In the genomic region with DNA sequence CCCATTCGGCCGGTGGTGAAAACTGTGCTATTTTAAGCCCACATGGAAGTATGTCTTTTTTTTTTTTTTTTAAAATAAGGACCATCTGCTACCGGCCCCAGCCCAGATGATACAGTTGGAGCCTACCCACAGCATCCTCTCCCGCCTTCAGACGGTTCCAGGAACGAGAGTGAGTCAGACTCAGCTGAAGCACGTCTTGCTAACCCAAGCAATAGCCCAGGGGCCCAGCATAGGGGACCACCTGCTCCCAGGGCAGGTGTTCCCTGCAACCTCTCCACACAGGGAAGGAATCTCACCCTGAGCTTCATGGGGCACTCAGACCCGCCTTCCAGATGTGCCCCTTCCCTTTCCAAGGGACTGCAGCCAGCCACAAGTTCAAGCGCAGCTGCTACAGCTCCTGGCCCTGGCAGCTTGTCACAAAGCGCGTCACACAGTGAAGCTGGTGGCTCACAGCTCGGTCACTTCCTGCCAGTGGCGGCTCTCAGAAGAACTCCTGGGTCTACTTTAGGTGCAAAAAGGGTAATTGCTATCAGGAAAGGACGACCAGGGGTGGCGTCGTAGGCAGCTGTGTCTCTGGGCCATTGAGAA, we compare ENCODE assay signal across 8 mouse cellular contexts.
A peak's percentile ranks its signal among the peaks of the same experiment; 100 is the strongest.
DNase-seq lines count a peak whose midpoint lies in the region; ATAC-seq and TF ChIP-seq lines count a peak whose summit lies in the region.

No protein-coding gene starts in this region.

- no peak overlapping the region for H3K4me2 ChIP-seq in lung, embryonic 14.5 days
- H3K4me2 ChIP-seq in intestine, embryonic 16.5 days (ENCODE audit: low read depth, low read length): no peak overlapping the region
- H3K4me2 ChIP-seq in liver, embryonic 13.5 days: no peak overlapping the region
- no peak overlapping the region for H3K4me2 ChIP-seq in stomach, postnatal 0 days (replicated peaks; ENCODE audit: low read depth)
- no peak overlapping the region for H3K4me2 ChIP-seq in kidney, embryonic 15.5 days

- no peaks in the 10 kb centered on the region for H3K36me3 ChIP-seq in lung, embryonic 14.5 days (ENCODE audit: insufficient read depth)
- no peaks in the 10 kb centered on the region for H3K36me3 ChIP-seq in intestine, embryonic 16.5 days (ENCODE audit: control insufficient read depth, insufficient read depth, low read length)
- no peaks in the 10 kb centered on the region for H3K36me3 ChIP-seq in liver, embryonic 13.5 days
- H3K36me3 ChIP-seq in stomach, postnatal 0 days (ENCODE audit: control insufficient read depth, insufficient read depth, low read length): no peaks in the 10 kb centered on the region
- H3K36me3 ChIP-seq in kidney, embryonic 15.5 days: no peaks in the 10 kb centered on the region

- H3K4me3 ChIP-seq in lung, embryonic 14.5 days (ENCODE audit: low read depth, low read length): no peak overlapping the region
- H3K4me3 ChIP-seq in lung, adult 2 months (replicated peaks; ENCODE audit: extremely low read depth, low read depth, low read length): no peak overlapping the region
- H3K4me3 ChIP-seq in intestine, embryonic 16.5 days (ENCODE audit: low read length): no peak overlapping the region
- no peak overlapping the region for H3K4me3 ChIP-seq in liver, embryonic 13.5 days (replicated peaks)
- no peak overlapping the region for H3K4me3 ChIP-seq in stomach, postnatal 0 days (ENCODE audit: low read depth, low read length)
- H3K4me3 ChIP-seq in kidney, embryonic 15.5 days (replicated peaks): no peak overlapping the region

- no peak for TF ChIP-seq CTCF in lung, embryonic 14.5 days (IDR thresholded peaks at IDR 0.05; ENCODE audit: low read depth)
- no peak for TF ChIP-seq CTCF in lung, adult 2 months (IDR thresholded peaks at IDR 0.05; ENCODE audit: insufficient read depth, low read length)
- no peak for TF ChIP-seq CTCF in stomach, postnatal 0 days (IDR thresholded peaks at IDR 0.05; ENCODE audit: low read depth)

- H3K9ac ChIP-seq in lung, embryonic 14.5 days: no peak overlapping the region
- 0 out of 2 replicates have a peak overlapping the region, but pooled peaks have one; percentile 6 for H3K9ac ChIP-seq in intestine, embryonic 16.5 days (ENCODE audit: low read depth, low read length)
- H3K9ac ChIP-seq in liver, embryonic 13.5 days: no peak overlapping the region
- H3K9ac ChIP-seq in stomach, postnatal 0 days (ENCODE audit: low read length): no peak overlapping the region
- H3K9ac ChIP-seq in kidney, embryonic 15.5 days: no peak overlapping the region

- TF ChIP-seq POLR2A in lung, adult 2 months (IDR thresholded peaks at IDR 0.05; ENCODE audit: borderline replicate concordance, extremely low read depth, low read depth, low read length): no peak

- H3K9me3 ChIP-seq in lung, embryonic 14.5 days (ENCODE audit: low read depth, low read length): no peaks in the 10 kb centered on the region
- H3K9me3 ChIP-seq in intestine, embryonic 16.5 days (ENCODE audit: control insufficient read depth, low read length): no peaks in the 10 kb centered on the region
- no peaks in the 10 kb centered on the region for H3K9me3 ChIP-seq in liver, embryonic 13.5 days (replicated peaks)
- H3K9me3 ChIP-seq in stomach, postnatal 0 days (ENCODE audit: control insufficient read depth, low read length): no peaks in the 10 kb centered on the region
- no peaks in the 10 kb centered on the region for H3K9me3 ChIP-seq in kidney, embryonic 15.5 days (replicated peaks)

- no peak overlapping the region for H3K27ac ChIP-seq in lung, embryonic 14.5 days (ENCODE audit: low read depth)
- H3K27ac ChIP-seq in intestine, embryonic 16.5 days (ENCODE audit: low read length): peak overlapping the region; percentile 11
- 0 out of 2 replicates have a peak overlapping the region, but pooled peaks have one; percentile 1 for H3K27ac ChIP-seq in liver, embryonic 13.5 days
- H3K27ac ChIP-seq in stomach, postnatal 0 days (replicated peaks): peak overlapping the region; percentile 30; the same call in 1 of the 2 replicates
- H3K27ac ChIP-seq in kidney, embryonic 15.5 days: no peak overlapping the region

- no peak for TF ChIP-seq EP300 in stomach, postnatal 0 days (optimal IDR thresholded peaks at IDR 0.05)

- H3K4me1 ChIP-seq in lung, embryonic 14.5 days (ENCODE audit: insufficient read depth): no peaks in the 10 kb centered on the region
- H3K4me1 ChIP-seq in lung, adult 2 months (ENCODE audit: control insufficient read depth, insufficient read depth, low read length): no peaks in the 10 kb centered on the region
- peaks cover 16% of the 10 kb centered on the region for H3K4me1 ChIP-seq in intestine, embryonic 16.5 days (ENCODE audit: control insufficient read depth, insufficient read depth, low read length)
- peaks cover 23% of the 10 kb centered on the region for H3K4me1 ChIP-seq in liver, embryonic 13.5 days (replicated peaks)
- H3K4me1 ChIP-seq in stomach, postnatal 0 days (replicated peaks; ENCODE audit: control insufficient read depth, insufficient read depth): no peaks in the 10 kb centered on the region
- H3K4me1 ChIP-seq in kidney, embryonic 15.5 days: peaks cover 9% of the 10 kb centered on the region; the same call in 1 of the 2 replicates

- no peak; the same call in 1 of the 2 replicates for ATAC-seq in lung, embryonic 14.5 days (ENCODE audit: insufficient read depth)
- peak; percentile 59 for ATAC-seq in intestine, embryonic 16.5 days
- no peak for ATAC-seq in liver, embryonic 13.5 days (ENCODE audit: low read depth)
- ATAC-seq in stomach, postnatal 0 days (ENCODE audit: low FRiP score, low TSS enrichment): peak; percentile 43; the same call in 1 of the 2 replicates
- no peak; the same call in 1 of the 2 replicates for ATAC-seq in kidney, embryonic 15.5 days (replicated peaks; ENCODE audit: low FRiP score)

- no peaks in the 10 kb centered on the region for H3K27me3 ChIP-seq in lung, embryonic 14.5 days (ENCODE audit: insufficient read depth, low read length)
- H3K27me3 ChIP-seq in intestine, embryonic 16.5 days (replicated peaks; ENCODE audit: control insufficient read depth, insufficient read depth, low read length): no peaks in the 10 kb centered on the region
- H3K27me3 ChIP-seq in liver, embryonic 13.5 days: no peaks in the 10 kb centered on the region
- no peaks in the 10 kb centered on the region for H3K27me3 ChIP-seq in stomach, postnatal 0 days (ENCODE audit: control insufficient read depth, insufficient read depth, low read length)
- no peaks in the 10 kb centered on the region for H3K27me3 ChIP-seq in kidney, embryonic 15.5 days

- peak; percentile 44 for DNase-seq in lung, embryonic 14.5 days
- DNase-seq in lung, adult 2 months: no peak
- DNase-seq in frontal cortex, adult 2 months (ENCODE audit: extremely low spot score in 1 of 2, low spot score in 1 of 2): peak; percentile 50 to 73
- DNase-seq in liver, embryonic 13.5 days: no peak
- DNase-seq in stomach, postnatal 0 days (ENCODE audit: low spot score): no peak
- no peak for DNase-seq in kidney, postnatal 14 days

- WGBS in lung, embryonic 14.5 days: 50% methylated on average over 16 of the region's 16 CpGs
- WGBS in lung, adult 2 months: 54% methylated on average over 16 of the region's 16 CpGs
- WGBS in intestine, embryonic 16.5 days: 60% methylated on average over 16 of the region's 16 CpGs
- WGBS in liver, embryonic 13.5 days (ENCODE audit: insufficient replicate concordance): 23% methylated on average over 16 of the region's 16 CpGs
- WGBS in stomach, postnatal 0 days: 59% methylated on average over 16 of the region's 16 CpGs
- 58% methylated on average over 16 of the region's 16 CpGs for WGBS in kidney, embryonic 15.5 days

Comparison
In these comparisons a context has a peak if more than half of its experiments do, and no peak if none do; other contexts are left out.
1. DNase-seq: peak in lung, embryonic 14.5 days (single experiment) and frontal cortex, adult 2 months (2 of 2); none in lung, adult 2 months (single experiment), liver, embryonic 13.5 days (single experiment), stomach, postnatal 0 days (single experiment) and kidney, postnatal 14 days (single experiment).
2. ATAC-seq: peak in intestine, embryonic 16.5 days (single experiment) and stomach, postnatal 0 days (single experiment); none in lung, embryonic 14.5 days (single experiment), liver, embryonic 13.5 days (single experiment) and kidney, embryonic 15.5 days (single experiment).
3. H3K27ac ChIP-seq: peak in intestine, embryonic 16.5 days (single experiment), liver, embryonic 13.5 days (single experiment) and stomach, postnatal 0 days (single experiment); none in lung, embryonic 14.5 days (single experiment) and kidney, embryonic 15.5 days (single experiment).